8 mouse cellular contexts compared by ENCODE assay signal in genomic region chr2:131422907-131423445, GRCm38 (mm10).
A peak's percentile ranks its signal among the peaks of the same experiment; 100 is the strongest.
DNase-seq lines count a peak whose midpoint lies in the region; ATAC-seq and TF ChIP-seq lines count a peak whose summit lies in the region.

No protein-coding gene starts in this region.

- peak overlapping the region; percentile 43 to 65 (median 51) for H3K4me3 ChIP-seq in CH12.LX (replicated peaks in 1 of 3; ENCODE audit: low read depth in 2 of 3, low read length in 2 of 3, poor library complexity in 1 of 3)
- peak overlapping the region; percentile 55 for H3K4me3 ChIP-seq in forebrain, embryonic 10.5 days
- H3K4me3 ChIP-seq in liver, embryonic 16.5 days (ENCODE audit: low read depth, low read length) = peak overlapping the region; percentile 53
- H3K4me3 ChIP-seq in neural tube, embryonic 12.5 days = peak overlapping the region; percentile 44
- H3K4me3 ChIP-seq in stomach, postnatal 0 days (ENCODE audit: low read depth, low read length) = peak overlapping the region; percentile 51

- dilution Hi-C loops in CH12.LX (cut with MboI; ENCODE audit: extremely low pct_ligation_motif_present, extremely low pct_unique_long_range_greater_than_20kb, low sequenced_read_pairs) = no loop called here

- peak; percentile 39 to 88; a peak in 3 of 4 replicates for TF ChIP-seq CTCF in CH12.LX (conservative IDR thresholded peaks at IDR 0.05 in 1 of 2, IDR thresholded peaks at IDR 0.05 in 1 of 2; ENCODE audit: low read depth in 2 of 2, low read length in 2 of 2)
- peak; percentile 81 for TF ChIP-seq CTCF in stomach, postnatal 0 days (IDR thresholded peaks at IDR 0.05; ENCODE audit: low read depth)

- peak; percentile 88 for DNase-seq in CH12.LX (ENCODE audit: extremely low read depth)
- DNase-seq in c-Kit-negative CD71-positive TER-119-positive erythroid progenitor cells, embryonic 14.5 days (ENCODE audit: low read depth, low spot score) = peak; percentile 46
- DNase-seq in forebrain, embryonic 10.5 days (ENCODE audit: extremely low spot score, low spot score) = peak; percentile 63
- DNase-seq in heart, postnatal 10 days = peak; percentile 72 to 78
- DNase-seq in kidney, postnatal 36 days = peak; percentile 75 to 80
- DNase-seq in stomach, postnatal 0 days (ENCODE audit: low spot score) = peak; percentile 64

- intact Hi-C loops in heart, postnatal 10 days (cut with DNase I) = loop anchor here (1.0 to 10.0 kb wide), 4 partner anchors 69 to 392 kb away; partner anchors contain the start of gene Smox

- in situ Hi-C loops in CH12.LX (cut with MboI; ENCODE audit: low pct_ligation_motif_present, low pct_unique_long_range_greater_than_20kb, low sequenced_read_pairs) = no loop called here

- ATAC-seq in liver, embryonic 16.5 days (ENCODE audit: low read depth) = peak; percentile 64; the same call in 1 of the 2 replicates
- ATAC-seq in neural tube, embryonic 12.5 days (ENCODE audit: low FRiP score, low read depth) = peak; percentile 90
- ATAC-seq in stomach, postnatal 0 days (ENCODE audit: low FRiP score, low TSS enrichment) = peak; percentile 83

- H3K27me3 ChIP-seq in CH12.LX (replicated peaks) = no peaks in the 10 kb centered on the region
- H3K27me3 ChIP-seq in forebrain, embryonic 10.5 days (ENCODE audit: poor library complexity, severe bottlenecking) = no peaks in the 10 kb centered on the region
- no peaks in the 10 kb centered on the region for H3K27me3 ChIP-seq in liver, embryonic 16.5 days (ENCODE audit: control insufficient read depth, insufficient read depth, low read depth, low read length)
- H3K27me3 ChIP-seq in neural tube, embryonic 12.5 days (replicated peaks) = no peaks in the 10 kb centered on the region
- H3K27me3 ChIP-seq in stomach, postnatal 0 days (ENCODE audit: control insufficient read depth, insufficient read depth, low read length) = no peaks in the 10 kb centered on the region

- peak overlapping the region; percentile 45; the same call in 1 of the 2 replicates for H3K27ac ChIP-seq in CH12.LX (ENCODE audit: insufficient read depth, low read depth)
- H3K27ac ChIP-seq in forebrain, embryonic 10.5 days = peak overlapping the region; percentile 80
- no peak overlapping the region for H3K27ac ChIP-seq in liver, embryonic 16.5 days (ENCODE audit: low read length)
- no peak overlapping the region for H3K27ac ChIP-seq in neural tube, embryonic 12.5 days
- H3K27ac ChIP-seq in stomach, postnatal 0 days (replicated peaks) = no peak overlapping the region

- 0 out of 2 replicates have a peak, but pooled peaks have one; percentile 16 for TF ChIP-seq POLR2A in CH12.LX (IDR thresholded peaks at IDR 0.05; ENCODE audit: low read depth, low read length)

- H3K9ac ChIP-seq in CH12.LX (ENCODE audit: insufficient read depth, low read depth) = peak overlapping the region; percentile 31; the same call in 1 of the 2 replicates
- peak overlapping the region; percentile 28 for H3K9ac ChIP-seq in liver, embryonic 16.5 days (ENCODE audit: low read depth, low read length)
- peak overlapping the region; percentile 55 for H3K9ac ChIP-seq in neural tube, embryonic 12.5 days
- H3K9ac ChIP-seq in stomach, postnatal 0 days (ENCODE audit: low read length) = peak overlapping the region; percentile 45; the same call in 1 of the 2 replicates

- H3K36me3 ChIP-seq in CH12.LX (replicated peaks in 1 of 2; ENCODE audit: control insufficient read depth in 1 of 2, insufficient read depth in 1 of 2, low read length in 1 of 2) = no peaks in the 10 kb centered on the region
- H3K36me3 ChIP-seq in forebrain, embryonic 10.5 days (replicated peaks) = no peaks in the 10 kb centered on the region
- H3K36me3 ChIP-seq in liver, embryonic 16.5 days (ENCODE audit: control insufficient read depth, insufficient read depth) = no peaks in the 10 kb centered on the region
- H3K36me3 ChIP-seq in neural tube, embryonic 12.5 days = no peaks in the 10 kb centered on the region
- H3K36me3 ChIP-seq in stomach, postnatal 0 days (ENCODE audit: control insufficient read depth, insufficient read depth, low read length) = no peaks in the 10 kb centered on the region

- TF ChIP-seq RAD21 in CH12.LX (IDR thresholded peaks at IDR 0.05; ENCODE audit: low read depth, low read length) = peak; percentile 77

- peaks cover 11 to 22% of the 10 kb centered on the region in 2 experiments for H3K4me1 ChIP-seq in CH12.LX (ENCODE audit: control insufficient read depth in 1 of 2, insufficient read depth in 2 of 2)
- peaks cover 7% of the 10 kb centered on the region for H3K4me1 ChIP-seq in forebrain, embryonic 10.5 days
- H3K4me1 ChIP-seq in liver, embryonic 16.5 days (ENCODE audit: control insufficient read depth, low read depth, low read length) = peaks cover 2% of the 10 kb centered on the region; the same call in 1 of the 2 replicates
- H3K4me1 ChIP-seq in neural tube, embryonic 12.5 days = no peaks in the 10 kb centered on the region
- H3K4me1 ChIP-seq in stomach, postnatal 0 days (replicated peaks; ENCODE audit: control insufficient read depth, insufficient read depth) = no peaks in the 10 kb centered on the region

- H3K4me2 ChIP-seq in CH12.LX (ENCODE audit: insufficient read depth, low read depth, poor library complexity, severe bottlenecking) = peak overlapping the region; percentile 93
- H3K4me2 ChIP-seq in liver, embryonic 16.5 days (ENCODE audit: low read depth, low read length) = peak overlapping the region; percentile 66
- peak overlapping the region; percentile 77 for H3K4me2 ChIP-seq in neural tube, embryonic 12.5 days (replicated peaks)
- H3K4me2 ChIP-seq in stomach, postnatal 0 days (replicated peaks; ENCODE audit: low read depth) = peak overlapping the region; percentile 70

- WGBS in forebrain, embryonic 10.5 days = under 1% methylated on average over 13 of the region's 13 CpGs
- WGBS in liver, embryonic 16.5 days (ENCODE audit: insufficient replicate concordance) = under 1% methylated on average over 13 of the region's 13 CpGs
- 1% methylated on average over 13 of the region's 13 CpGs for WGBS in neural tube, embryonic 12.5 days
- 1% methylated on average over 13 of the region's 13 CpGs for WGBS in stomach, postnatal 0 days

- H3K9me3 ChIP-seq in CH12.LX (replicated peaks; ENCODE audit: low read length) = no peaks in the 10 kb centered on the region
- H3K9me3 ChIP-seq in forebrain, embryonic 10.5 days = no peaks in the 10 kb centered on the region
- H3K9me3 ChIP-seq in liver, embryonic 16.5 days (replicated peaks; ENCODE audit: control insufficient read depth, low read length) = no peaks in the 10 kb centered on the region
- H3K9me3 ChIP-seq in neural tube, embryonic 12.5 days = no peaks in the 10 kb centered on the region
- H3K9me3 ChIP-seq in stomach, postnatal 0 days (ENCODE audit: control insufficient read depth, low read length) = no peaks in the 10 kb centered on the region

- no peak for TF ChIP-seq EP300 in CH12.LX (IDR thresholded peaks at IDR 0.05; ENCODE audit: low read length)
- TF ChIP-seq EP300 in stomach, postnatal 0 days (optimal IDR thresholded peaks at IDR 0.05) = no peak

- no peaks in the 10 kb centered on the region for H3K79me2 ChIP-seq in CH12.LX (replicated peaks; ENCODE audit: control insufficient read depth, extremely low read depth, insufficient read depth, poor library complexity, severe bottlenecking)

TF ChIP-seq in CH12.LX, 34 proteins besides CTCF, POLR2A, EP300 and RAD21:
- TF ChIP-seq BHLHE40 (IDR thresholded peaks at IDR 0.05; ENCODE audit: low read depth, low read length) = peak; percentile 42
- TF ChIP-seq MAZ (IDR thresholded peaks at IDR 0.05; ENCODE audit: low read depth, low read length) = peak; percentile 89
- TF ChIP-seq NELFE (IDR thresholded peaks at IDR 0.05; ENCODE audit: low read depth, low read length) = peak; percentile 24; the same call in 1 of the 2 replicates
- TF ChIP-seq SIN3A (IDR thresholded peaks at IDR 0.05; ENCODE audit: low read length) = 0 out of 2 replicates have a peak, but pooled peaks have one; percentile 27
- TF ChIP-seq NRF1 (IDR thresholded peaks at IDR 0.05; ENCODE audit: low read depth, low read length) = 0 out of 2 replicates have a peak, but pooled peaks have one; percentile 21
- peak; percentile 40; the same call in 1 of the 2 replicates for TF ChIP-seq IRF4 (IDR thresholded peaks at IDR 0.05; ENCODE audit: low read depth, low read length)
- TF ChIP-seq ZNF384 (IDR thresholded peaks at IDR 0.05; ENCODE audit: low read depth, low read length) = peak; percentile 90
- TF ChIP-seq MAFK (IDR thresholded peaks at IDR 0.05; ENCODE audit: insufficient replicate concordance, low read length) = 0 out of 2 replicates have a peak, but pooled peaks have one; percentile 31
- peak; percentile 11; the same call in 1 of the 2 replicates for TF ChIP-seq MYC (IDR thresholded peaks at IDR 0.05; ENCODE audit: low read depth, low read length)
- TF ChIP-seq MXI1 (IDR thresholded peaks at IDR 0.05; ENCODE audit: low read depth, low read length) = no peak
- TF ChIP-seq MEF2A (IDR thresholded peaks at IDR 0.05; ENCODE audit: borderline replicate concordance, low read depth, low read length) = peak; percentile 37; the same call in 1 of the 2 replicates
- peak; percentile 35; the same call in 1 of the 2 replicates for TF ChIP-seq ELF1 (IDR thresholded peaks at IDR 0.05; ENCODE audit: low read depth, low read length)
- TF ChIP-seq JUND (conservative IDR thresholded peaks at IDR 0.05; ENCODE audit: low read depth, low read length) = 0 out of 2 replicates have a peak, but pooled peaks have one; percentile 38
- no peak for TF ChIP-seq KAT2A (IDR thresholded peaks at IDR 0.05; ENCODE audit: insufficient replicate concordance, low read length)
- TF ChIP-seq ZMIZ1 (IDR thresholded peaks at IDR 0.05; ENCODE audit: low read depth, low read length) = no peak
- TF ChIP-seq MAX (IDR thresholded peaks at IDR 0.05; ENCODE audit: low read length) = no peak
- TF ChIP-seq HCFC1 (IDR thresholded peaks at IDR 0.05; ENCODE audit: low read depth, low read length) = peak; percentile 29
- TF ChIP-seq ZC3H11A (IDR thresholded peaks at IDR 0.05; ENCODE audit: low read depth, low read length) = peak; percentile 17; the same call in 1 of the 2 replicates
- TF ChIP-seq SMC3 (IDR thresholded peaks at IDR 0.05; ENCODE audit: low read depth, low read length) = peak; percentile 80

Comparison
In these comparisons a context has a peak if more than half of its experiments do, and no peak if none do; other contexts are left out.
1. H3K27ac ChIP-seq: peak in CH12.LX (single experiment) and forebrain, embryonic 10.5 days (single experiment); none in liver, embryonic 16.5 days (single experiment), neural tube, embryonic 12.5 days (single experiment) and stomach, postnatal 0 days (single experiment).
2. Peak in every context shown above with its lines, with median percentiles within 50 percentile points of each other: DNase-seq, H3K4me2 ChIP-seq, H3K4me3 ChIP-seq, H3K9ac ChIP-seq and ATAC-seq.